Mouse (Mus musculus) adrenal gland, adult (tissue): ENCODE results near the gene Foxj1.

Experiments used
- DNase-seq, 2 experiments: peaks; one replicate each; pipeline ENCODE4 v3.0.0; 2022 to 2023; ENCODE audit warnings: low spot score in 1 of 2; ENCODE audit not compliant: inconsistent age in 2 of 2

Gene Foxj1

DNA sequence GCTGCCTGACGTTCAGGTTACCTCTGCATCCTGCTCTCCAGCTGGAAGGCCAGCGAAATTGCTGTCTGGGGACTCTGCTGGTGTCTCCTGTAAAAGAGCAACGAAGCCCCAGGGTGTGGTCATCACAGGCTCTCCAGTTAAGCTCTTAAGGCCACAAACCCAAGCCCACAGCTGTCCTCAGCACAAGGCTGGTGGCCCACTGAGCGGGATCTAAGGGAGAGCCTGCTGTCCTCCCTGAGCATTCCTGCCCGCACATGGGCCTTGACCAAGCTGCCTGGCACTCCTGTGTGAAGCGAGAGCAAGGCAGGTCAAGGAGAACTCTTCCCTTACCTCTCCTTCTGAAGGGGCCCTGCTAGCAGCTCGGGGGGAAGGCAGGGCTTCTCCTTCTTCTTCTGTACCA lies 11.8 kb upstream of the Foxj1 start:
- no peak for DNase-seq

DNA sequence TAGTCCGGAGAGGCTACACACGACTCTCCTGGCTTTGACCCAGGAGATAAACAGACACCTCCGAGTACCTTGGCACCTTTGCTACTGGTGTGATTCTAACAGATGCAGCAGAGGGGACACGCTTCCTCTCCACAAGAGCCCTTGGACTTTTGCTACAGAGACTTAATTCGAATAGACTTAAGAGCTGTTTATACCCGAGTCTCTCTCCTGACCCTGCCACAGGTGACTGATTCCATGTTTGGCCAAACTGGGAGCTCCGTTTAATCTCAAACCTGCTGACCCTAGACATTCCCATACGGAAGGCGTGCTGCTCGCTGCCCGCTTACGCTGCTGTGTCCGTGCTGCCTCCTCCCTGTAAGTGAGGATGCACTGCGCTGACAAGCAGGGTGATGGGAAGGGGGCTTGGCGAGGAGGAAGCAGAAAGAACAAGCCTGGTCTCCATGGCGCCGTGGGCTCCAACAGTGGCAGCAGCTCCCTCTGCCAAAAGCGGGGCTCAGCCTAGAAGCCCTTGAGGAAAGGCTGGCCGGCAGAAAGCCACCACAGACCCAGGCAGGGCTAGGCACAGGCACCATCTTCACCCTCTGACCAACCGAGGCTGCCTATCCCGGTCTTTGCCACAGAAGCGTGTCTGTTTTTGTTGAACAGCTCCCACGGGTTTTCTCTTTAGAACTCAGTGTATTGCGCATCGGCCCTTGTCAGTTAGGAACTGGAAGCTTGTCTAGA lies 7.0 kb upstream of the Foxj1 start:
- no peak for DNase-seq

DNA sequence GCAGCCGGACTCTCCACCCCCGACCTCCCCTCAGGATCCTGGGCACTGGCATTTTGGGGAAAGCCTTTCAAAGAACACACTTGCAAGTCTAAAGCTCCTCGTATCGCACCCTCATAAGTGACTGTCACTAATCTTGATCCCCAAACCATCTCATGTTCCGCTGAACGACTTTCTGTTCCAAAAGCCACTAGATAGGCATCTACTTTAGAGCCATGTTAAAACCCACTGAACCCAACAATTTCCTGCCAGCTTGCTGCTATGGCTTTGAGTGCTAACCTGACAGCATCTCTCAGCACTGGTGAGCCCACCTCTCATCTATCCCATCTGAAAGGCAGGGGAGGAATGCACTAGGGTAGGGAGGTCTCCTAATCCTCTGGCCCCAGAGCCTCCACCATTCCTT lies 2.3 kb upstream of the Foxj1 start:
- peak in 1 of 2 experiments; percentile 38 for DNase-seq

DNA sequence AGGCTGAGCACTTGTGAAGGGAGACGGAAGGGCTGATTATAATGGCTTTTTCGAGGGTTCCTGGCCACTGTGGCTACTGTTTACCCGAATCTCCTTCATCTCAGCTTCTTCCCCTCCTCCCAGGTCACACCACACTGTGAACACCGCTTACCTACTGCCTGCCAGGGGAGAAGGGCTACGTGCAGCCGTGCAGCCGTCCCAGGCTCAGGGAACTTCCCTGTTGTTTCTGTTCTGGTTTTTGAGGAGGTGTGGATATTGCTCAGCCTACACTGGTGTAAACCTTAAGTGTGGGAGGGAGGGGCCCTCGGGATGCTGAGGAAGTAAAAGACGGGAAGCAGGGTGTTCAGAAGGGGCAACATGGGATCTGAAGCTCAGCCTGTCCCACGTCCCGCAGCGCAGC lies 1.8 kb upstream of the Foxj1 start:
- DNase-seq, result no peak

DNA sequence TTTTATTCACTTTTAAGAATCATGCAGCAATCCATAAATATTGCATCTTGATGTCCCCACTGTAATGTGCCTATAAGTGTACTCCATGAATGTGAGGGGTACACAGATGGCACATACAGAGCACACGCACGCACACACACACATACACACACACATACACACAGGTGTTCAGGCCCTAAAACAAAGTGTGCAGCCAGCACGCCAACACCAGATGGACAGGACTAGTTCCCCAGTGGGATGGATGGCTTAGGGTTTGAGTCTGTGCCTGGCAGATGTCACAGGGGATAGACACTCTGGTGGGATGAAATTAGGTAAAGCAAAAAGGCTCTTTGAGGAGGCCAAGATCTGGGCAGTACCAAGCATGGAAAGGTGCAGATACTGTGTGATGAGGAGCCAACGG lies 1.2 kb upstream of the Foxj1 start:
- no peak for DNase-seq

DNA sequence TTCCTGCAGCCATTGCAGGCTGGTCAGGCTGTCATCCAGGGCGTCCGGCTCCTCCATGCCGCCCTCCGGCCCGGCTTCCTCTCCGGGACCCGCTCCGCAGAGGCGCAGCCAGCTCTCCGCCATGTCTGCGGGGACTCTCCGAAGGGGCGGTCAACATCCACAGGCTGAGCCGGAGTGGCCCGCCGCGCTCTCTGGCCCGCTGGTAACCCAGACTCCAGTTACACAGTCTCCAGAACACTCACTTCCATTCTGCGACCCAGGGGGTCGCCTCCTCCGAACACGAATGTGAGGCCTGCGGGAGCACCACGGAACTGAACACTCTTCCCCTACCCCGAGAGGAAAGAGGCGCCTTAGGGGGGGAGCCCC lies 799 bp downstream of the Foxj1 start:
- no peak for DNase-seq

DNA sequence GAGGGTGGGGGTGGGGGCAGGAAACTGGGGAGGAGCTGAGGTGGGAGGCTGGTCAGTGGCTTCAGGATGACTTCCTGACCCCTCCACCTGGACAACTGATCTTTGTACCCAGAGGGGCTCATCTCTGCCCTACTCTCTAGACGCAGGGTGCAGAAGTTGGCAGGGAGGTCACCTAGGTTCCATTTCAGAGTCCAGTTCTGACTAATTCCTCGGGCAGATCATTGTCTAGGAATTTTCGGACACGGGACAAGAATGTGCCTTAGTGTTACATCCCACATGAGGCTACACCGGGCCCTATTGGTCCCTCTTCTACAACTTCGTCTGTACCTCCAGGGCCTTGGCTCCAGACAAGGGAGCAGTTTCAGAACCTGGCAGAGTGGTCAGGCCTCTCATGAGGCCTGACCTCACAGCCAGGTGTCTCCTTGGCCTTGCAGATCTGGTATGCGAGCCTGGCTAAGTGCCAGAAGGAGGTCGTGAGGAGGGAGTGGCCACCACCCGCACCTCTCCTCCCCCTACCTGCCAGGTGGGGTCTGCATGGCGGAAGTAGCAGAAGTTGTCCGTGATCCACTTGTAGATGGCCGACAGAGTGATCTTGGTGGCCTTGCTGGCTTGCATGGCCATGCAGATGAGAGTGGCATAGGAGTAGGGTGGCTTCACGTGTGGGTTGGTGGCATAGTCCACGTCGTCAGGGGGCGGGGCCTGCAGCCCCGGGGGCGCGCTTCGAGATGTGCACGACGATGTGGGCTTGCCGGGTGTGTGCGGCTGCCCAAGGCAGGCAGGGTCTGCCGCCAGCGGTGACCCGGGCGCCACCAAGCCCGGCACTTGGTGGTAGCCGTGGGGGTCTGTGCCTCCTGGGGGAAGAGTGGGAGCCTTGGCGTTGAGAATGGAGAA lies 1.4 kb downstream of the Foxj1 start:
- peak in 1 of 2 experiments; percentile 14 for DNase-seq

DNA sequence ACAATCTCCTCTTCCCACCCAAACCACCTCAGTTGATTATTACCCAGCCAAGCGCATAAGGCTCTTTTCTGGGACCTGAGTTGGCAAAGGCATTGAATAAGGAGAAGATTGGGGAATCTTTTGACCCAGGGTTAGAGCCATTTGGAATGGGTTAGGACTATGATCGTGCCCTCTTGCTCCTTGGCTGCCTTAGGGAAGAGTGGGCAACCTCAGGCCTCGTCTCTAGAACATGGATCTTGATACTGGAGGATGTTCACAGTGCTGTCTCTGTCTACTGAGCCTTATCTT lies 2.3 kb downstream of the Foxj1 start:
- DNase-seq, result no peak

DNA sequence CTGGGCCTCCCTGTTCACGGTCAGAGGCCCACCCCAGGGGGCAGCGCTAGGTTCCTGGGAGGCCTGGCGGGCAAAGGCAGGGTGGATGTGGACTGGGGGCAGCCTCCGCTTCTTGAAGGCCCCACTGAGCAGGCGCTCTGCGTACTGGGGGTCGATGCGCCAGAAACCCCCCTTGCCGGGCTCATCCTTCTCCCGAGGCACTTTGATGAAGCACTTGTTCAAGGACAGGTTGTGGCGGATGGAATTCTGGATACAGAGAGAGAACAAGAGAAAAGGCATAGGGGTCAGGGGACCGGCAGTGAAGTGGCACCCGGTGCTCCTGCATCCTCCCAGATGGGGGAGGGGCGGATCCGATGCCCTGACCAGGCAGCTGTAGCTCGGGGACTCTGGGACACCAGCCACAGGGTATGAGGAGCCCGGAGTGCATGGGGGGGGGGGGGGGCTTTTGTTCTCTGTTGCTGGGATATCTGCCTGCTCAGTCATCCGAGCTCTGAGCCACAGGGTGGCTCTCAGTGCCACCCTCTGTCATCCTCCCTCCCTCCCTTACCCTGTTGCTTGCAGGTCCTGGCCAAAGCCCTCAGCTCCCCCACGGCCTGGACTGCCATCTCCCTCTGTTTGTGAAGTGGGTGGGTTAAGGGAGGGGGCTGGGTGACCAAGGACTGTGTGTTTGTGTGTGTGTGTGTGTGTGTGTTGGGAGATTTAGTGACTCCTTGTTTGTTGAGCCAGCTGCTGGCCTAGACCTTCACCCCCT lies 2.8 kb downstream of the Foxj1 start:
- no peak for DNase-seq

DNA sequence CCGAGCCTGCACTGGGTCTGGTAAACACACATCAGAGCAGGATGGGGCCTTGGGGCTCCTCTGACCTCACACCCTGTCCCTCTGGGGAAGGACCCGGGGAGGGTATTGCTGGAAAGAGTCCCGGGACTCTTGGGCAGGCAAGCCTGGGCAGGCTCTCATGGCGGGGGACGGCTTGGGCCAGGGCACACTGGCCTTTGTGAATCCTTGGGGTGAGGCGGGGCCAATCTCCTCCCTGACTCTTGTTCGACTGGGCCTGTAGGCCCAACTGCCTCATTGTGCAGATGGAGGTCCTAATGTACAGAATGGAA lies 5.0 kb downstream of the Foxj1 start:
- DNase-seq, result no peak

DNA sequence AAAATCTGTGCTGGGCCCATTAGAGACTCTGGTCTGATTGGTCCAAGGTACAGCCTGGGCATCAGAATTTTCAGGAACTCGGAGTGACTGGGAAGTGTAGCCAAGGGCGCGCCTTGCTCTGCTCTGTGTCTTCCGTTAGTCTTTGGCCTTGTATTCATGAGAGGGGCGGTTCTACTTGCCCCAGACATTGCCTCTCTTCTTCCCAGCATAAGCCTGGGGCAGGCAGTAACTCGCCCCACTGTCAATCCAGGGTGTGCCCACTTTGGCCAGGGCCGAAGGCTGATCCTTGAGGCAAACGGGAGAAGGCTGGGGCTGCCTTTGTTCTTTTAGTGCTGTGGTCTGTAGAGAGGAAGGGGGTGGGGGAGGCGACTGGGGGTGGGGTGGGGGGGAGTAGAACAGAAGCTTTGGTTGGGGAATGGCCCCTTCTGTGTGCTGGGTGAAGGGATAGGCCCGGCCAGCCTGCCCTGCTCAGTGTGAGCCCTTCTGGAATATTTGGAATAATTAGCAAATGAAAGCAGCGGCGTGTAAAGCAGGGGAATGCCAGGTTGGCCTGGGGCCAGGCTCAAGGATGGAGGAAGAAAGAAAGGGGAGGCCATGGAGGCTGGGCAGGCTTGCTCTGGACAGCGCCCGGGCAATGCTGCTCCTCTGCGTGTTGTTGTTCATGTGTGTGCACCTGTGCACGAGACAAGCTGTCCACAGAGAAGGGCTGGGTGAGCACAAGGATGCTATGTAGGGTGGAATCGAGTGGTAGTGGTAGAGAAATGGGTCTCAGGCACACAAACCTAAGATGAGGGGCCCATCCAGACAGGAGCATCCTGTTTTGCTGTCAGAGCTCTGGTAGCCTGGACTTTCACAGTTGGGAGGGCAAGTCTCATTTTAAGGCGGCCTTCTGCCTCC lies 5.6 kb downstream of the Foxj1 start:
- no peak for DNase-seq

DNA sequence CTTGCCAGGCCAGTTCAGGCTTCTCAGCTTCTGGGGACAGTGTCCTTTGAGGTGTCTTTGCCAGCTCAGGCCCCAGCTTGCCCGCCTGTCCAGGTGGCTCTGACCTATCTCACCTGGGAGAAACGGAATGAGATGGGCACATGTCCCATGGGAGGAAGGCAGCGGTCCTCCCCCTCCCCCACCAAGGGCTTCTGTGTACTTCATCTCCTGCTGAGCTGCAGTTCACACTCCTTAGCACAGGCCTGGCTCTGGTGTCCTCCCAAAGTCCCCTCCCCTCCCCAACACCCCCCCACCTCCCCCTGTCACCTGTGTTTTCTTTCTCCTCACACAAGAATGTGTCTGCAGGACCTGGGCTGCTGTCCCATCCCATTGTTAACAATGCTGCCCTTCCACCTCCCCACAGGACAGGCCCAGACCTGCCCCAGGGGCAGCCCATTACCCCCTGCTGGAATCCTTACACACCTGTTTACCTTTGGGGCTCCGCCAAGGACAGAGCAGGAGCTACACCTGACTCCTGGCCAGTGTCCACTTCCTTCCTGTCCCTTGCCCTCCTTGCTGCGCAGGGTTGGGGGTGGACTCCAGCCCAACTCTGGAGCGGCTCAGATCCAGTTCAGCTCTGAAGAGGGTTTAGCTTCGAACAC lies 8.1 kb downstream of the Foxj1 start:
- no peak for DNase-seq

DNA sequence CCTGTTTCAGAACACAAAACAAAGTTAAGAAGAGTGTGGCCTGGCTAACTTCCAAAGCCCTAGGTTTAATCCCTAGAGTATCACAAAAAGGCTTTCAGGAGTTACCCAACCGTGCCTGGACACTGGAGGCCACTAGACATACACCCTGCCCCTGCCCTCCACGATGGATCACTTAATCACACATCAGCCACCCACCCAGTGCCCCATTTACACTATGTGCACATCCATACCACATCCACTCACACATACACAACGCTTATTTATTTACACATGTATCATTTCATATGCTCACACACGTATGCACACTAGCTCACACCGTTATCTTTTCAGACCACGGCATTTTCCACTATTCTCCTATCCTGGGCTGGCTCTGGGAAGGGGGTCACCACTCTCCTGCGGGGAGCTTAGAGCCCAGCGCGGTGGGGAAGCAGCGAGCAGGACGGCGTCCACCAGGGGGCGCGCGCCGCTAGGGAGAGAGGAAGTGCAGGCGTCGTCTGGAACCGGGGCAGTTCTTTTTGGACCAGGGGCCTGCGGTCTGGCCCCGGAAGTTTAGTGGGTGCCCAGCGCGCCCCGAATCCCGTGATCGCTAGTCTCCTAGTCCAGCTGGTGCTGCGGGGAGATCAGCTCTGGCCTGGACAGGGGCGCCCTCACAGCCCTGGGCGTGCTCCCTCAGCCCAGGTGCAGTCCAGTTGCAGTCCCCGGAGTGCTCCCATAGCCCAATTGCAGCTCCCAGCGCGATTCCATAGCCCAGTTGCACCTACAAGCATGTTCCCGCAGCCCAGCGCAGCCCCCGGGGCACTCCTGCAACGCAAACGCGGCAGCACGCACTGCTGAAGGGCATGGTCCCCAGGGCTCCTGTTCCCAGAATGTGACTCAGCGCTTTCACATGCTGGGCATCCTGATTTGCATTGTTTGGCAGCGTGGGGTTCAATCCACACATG lies 16.2 kb downstream of the Foxj1 start:
- DNase-seq, result peak; percentile 85 to 95

DNA sequence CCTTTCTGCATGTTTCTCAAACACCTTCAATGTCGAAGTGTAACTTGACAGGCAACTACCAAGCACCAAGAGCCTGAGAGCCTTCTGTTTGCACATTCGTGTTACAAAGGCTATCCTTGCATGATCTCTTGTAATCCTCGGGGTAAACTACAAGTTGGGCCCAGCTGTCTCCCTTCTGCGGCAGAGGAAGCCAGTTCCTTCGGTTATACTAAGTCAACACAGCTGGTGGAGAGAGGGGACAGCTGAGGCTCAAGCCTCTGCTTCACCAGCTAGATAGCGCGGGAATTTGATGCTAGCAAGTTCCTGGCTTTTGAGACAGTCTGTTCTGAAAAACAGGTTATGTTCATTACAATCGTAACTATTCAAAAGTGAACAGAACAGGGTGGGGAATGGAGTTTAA lies 22.8 kb downstream of the Foxj1 start:
- no peak for DNase-seq

DNA sequence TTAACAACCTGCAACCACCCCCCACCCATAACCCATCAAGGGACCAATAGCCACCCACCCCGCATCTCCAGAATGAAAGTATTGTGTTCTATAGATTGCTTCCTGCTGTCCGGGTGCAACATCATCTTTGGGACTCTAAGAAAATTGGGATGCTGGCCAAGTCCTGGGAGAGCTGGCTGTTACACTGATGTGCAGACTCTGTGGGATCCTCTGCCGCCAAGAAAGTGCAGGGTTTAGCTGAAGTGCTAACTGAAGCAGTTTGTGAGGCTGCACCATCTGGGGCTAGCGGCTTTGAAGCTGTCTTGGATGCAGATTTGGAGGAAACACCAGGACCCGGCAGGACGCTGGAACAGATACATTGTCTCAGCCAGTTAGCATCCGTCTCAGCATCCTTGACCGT lies 24.0 kb downstream of the Foxj1 start:
- no peak for DNase-seq

DNA sequence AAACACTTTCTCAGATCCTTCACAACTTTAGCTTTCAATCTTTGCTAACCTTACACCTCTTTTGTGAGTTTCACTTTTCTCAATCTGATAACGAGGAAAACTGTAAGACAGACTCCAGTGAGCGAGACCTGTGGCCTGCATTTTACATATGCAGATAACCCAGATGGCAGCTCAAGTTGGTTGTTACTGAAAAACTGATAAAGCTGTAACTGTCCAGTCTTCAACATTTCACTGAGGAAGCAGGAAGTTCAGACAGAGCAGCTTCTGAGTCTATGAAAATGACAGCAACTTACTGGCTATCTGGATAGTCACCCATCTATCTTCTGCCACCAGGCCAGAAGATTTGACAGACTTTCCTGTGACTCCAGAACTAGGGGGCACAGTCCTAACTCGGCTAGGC lies 25.6 kb downstream of the Foxj1 start:
- DNase-seq, result no peak

DNA sequence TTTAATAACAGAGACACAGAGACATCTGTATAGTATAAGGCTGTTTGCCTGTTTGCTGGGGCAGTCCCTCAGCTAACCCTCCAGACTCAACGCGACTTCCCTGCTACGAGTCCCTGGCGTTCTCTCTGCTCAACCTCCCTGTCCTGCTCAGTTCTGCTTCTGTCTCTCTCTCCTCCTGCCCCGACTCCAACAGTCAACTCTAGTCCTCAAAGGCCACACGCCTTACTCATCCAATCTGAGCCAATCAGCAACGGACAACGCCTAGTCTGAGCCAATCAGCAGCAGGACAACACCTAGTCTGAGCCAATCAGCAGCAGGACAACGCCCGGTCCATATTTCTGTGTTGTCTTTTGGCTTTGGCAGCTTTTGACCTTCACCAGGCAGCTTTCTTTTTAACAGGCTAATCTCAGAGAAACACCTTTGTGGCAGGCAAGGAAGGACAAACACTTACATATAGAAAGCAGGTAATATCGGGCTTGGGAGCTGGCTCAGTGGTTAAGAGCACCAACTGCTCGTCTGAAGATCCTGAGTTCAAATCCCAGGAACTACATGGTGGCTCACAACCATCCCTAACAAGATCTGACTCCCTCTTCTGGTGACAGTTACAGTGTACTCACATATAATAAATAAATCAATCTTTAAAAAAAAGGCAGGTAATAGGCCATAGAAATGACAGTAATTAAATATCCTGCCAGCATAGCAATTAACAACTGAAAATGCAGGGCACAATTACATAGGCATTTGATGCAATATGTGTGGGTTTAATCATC lies 27.3 kb downstream of the Foxj1 start:
- no peak for DNase-seq

DNA sequence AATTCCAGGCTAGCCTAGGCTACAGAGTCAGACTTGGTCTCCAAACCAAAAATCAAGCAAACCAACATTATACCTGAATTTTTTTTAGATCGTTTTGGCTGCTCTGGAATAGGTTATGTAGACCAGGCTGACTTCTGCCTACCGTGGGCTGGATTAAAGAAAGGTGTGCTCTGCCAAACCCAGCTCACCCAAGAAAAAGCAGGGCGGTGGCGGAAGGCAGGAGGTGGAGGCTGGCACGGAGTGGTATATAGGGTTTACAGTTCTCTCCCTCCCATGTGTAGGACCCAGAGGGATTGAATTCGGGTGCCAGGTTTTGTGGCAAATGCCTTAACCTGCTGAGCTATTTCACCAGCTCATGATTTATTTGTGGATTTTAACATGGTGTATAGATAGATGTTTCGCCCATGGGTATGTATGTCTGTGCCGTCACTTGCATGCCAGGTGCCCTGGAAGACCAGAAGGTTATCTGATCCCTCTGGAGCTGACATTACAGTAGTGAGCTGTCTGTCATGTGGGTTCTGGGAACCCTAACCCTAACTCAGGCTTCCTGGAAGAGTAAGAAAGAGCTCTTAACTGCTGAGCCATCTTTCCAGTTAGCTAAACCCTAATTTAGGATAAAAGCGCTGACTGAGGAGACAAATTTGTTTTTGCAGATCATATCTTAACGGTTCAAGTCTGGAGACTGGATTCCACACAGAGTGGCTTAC lies 28.0 kb downstream of the Foxj1 start, which contains the start of gene Exoc7:
Gene Exoc7, minus strand, starts transcription at position 215 of the 707 bp plus-strand sequence.
- no peak for DNase-seq
